Mouse (Mus musculus): ENCODE measurements at regions not wholly inside any gene's neighbourhood (a gene's known extent, or its start where the extent isn't known, plus 50 kb on each side); places are given as distances from the start of the nearest gene placed in this dataset.

GRCm38 (mm10) chr1:57243607-57244408 lies 133.6 kb upstream of the 1700066M21Rik start:
- no peak for TF ChIP-seq POLR2A (IDR thresholded peaks at IDR 0.05; ENCODE audit: insufficient read depth, low read depth, low read length)
- TF ChIP-seq CTCF (IDR thresholded peaks at IDR 0.05; ENCODE audit: insufficient read depth, low read depth, low read length): no peak
